Mouse (Mus musculus) cerebellum, adult 9-11 months (tissue): Measurements from ENCODE around the gene Olfr1342.

Experiments
- DNase-seq: peaks from one replicate; pipeline ENCODE4 v3.0.0; 2022

The Olfr1342 gene

GRCm38 (mm10) chr4:118692412-118692973, at the start of gene Olfr1342:
Gene Olfr1342, minus strand, starts transcription at chr4:118692756.
- no peak for DNase-seq

GRCm38 (mm10) chr4:118741881-118742280, 49.3 kb upstream of the Olfr1342 start:
- no peak for DNase-seq

GRCm38 (mm10) chr4:118740988-118741698, 48.6 kb upstream of the Olfr1342 start:
- DNase-seq: no peak

GRCm38 (mm10) chr4:118739574-118739973, 47.0 kb upstream of the Olfr1342 start:
- DNase-seq: no peak

DNA sequence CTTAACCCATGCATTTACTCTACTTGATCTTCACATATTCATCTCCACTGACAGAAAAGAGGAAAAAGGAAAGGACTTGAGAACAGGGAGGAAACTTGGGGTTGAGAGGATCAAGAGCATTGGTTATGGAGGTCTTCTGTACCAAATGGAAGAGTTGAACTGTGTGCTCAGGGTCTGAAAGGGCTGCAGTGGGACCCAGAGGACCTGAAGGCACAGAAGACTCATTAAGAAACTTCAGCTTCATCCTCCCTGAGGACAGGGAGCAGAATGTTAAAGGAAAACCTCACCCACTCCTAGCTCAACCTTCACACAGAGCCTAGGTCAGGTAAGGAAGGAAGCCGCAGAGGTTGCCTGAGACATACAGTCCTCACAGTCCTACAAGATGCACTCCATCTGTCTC, 39.3 kb upstream of the Olfr1342 start, which contains the start of gene Olfr1339:
Olfr1339 (plus strand) TSS at position 301 of the 400 bp plus-strand sequence.
- no peak for DNase-seq

DNA sequence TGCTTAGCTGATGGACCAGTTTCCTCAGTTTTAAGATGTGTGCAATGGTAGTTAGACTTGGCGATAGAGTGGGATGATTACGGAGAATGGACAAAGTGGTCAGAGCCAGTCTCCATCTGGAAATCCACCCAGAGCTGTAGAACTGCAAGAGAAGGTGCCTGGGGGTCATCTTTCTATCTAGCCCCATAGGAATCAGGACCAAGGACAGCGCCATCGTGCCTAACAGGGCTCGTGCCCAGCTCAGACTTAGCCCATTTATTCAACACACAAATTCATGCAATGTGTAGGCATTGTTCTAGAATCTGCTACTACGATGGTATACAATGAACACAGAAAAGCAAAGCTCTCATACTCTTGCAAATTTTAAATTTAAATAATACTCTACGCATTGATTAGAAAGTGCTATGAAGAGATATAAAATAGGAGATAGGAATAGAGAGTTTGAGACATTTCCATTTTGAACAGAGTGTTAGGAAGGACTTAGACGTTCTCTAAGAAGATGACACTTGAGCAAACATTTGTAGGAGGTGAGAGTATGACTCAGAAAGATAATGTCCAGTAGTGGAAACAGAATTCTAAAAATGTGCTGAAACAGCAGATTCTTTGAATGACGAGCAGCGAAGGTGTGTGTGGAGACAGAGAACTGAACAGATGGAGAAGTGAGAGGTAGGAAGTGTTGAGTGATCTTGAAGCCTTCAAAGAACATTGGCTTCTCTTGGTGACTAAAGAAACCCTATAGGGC, 29.4 kb upstream of the Olfr1342 start:
- DNase-seq: no peak

GRCm38 (mm10) chr4:118719838-118720237, 27.3 kb upstream of the Olfr1342 start, which contains the start of gene Olfr1340:
Gene Olfr1340, plus strand, starts transcription at chr4:118720138.
- no peak for DNase-seq

GRCm38 (mm10) chr4:118711656-118712055, 19.1 kb upstream of the Olfr1342 start:
- DNase-seq: no peak

DNA sequence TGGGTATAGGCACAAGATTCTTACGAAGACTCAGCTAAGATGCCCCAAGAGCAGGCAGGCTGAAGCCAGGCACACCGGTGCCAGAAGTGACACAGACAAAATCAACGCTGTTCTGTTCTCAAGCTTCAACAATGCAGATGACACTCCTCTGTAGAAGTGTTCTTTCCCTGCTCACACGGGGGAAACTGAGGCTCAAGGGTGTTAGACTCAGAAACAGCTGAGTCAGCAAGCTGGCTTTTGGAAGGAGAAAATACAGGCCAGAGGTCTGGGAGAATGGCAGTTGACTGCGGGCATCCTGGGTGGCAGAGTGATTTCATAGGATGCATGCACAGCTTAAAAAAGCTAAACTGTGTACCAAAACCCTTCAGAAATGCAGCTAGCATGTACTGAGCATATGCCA, 15.5 kb upstream of the Olfr1342 start:
- DNase-seq: no peak

DNA sequence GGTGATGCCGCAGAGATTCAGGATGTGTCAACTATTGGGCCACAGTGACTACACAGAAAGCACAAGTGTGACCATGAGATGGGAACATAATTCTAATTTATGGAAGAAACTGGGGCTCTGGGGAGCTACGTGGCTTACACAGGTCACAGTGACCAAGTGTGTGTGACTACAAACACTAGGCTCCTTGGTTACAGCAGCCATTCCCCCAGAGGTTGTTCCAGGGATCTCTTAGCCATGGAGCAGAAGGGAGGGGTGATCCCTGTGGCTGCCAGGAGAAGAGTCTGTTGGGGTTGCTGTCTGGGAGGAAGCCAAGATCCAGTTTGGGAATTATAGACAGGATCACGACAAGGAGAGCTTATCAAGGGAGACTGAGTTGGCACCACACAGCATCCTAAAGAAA, 10.7 kb upstream of the Olfr1342 start, which contains the start of gene Olfr1341:
Olfr1341 (plus strand) TSS at position 301 of the 400 bp plus-strand sequence.
- DNase-seq: no peak

GRCm38 (mm10) chr4:118693812-118694211, 1.3 kb upstream of the Olfr1342 start:
- DNase-seq: no peak

GRCm38 (mm10) chr4:118687086-118687485, 5.5 kb downstream of the Olfr1342 start:
- DNase-seq: no peak

DNA sequence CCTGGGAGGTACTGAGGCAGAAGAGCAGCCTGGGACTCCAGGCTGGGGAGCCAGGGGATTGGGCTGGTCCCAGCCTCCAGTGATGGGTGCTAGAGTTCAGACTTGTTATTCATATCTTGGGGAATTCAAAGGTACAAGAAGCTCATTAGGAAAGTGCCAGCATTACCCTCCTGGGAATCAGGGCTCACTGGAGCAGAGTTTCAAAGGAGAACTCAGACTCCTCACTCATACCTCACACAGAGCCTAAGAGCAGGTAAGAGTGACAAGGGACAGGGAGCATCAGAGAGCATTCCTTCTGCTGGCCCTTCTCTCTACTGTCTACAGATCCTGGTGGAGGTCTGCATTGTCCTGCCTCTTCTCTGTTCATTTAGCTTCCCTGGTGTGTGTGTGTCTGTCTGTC, 33.9 kb downstream of the Olfr1342 start, which contains the start of gene Olfr62:
Olfr62 (plus strand) TSS at position 301 of the 400 bp plus-strand sequence.
- no peak for DNase-seq

- no peak for DNase-seq
These were observed 47.3 kb downstream of the Olfr1342 start for GRCm38 (mm10) chr4:118645234-118645633.

GRCm38 (mm10) chr4:118642346-118643190, 50.0 kb downstream of the Olfr1342 start:
- no peak for DNase-seq
